Mouse (Mus musculus) regulatory T cell (primary cell): ENCODE results near the gene Araf.

ENCODE experiments used
- in situ Hi-C: fragments of 300-600 bp; cut with MboI, MseI; formaldehyde crosslinking; loops from one replicate; pipeline ENCODE4 v1.15.1; 2025; ENCODE audit warnings: high pct_unique_total_duplicates

Araf gene

DNA sequence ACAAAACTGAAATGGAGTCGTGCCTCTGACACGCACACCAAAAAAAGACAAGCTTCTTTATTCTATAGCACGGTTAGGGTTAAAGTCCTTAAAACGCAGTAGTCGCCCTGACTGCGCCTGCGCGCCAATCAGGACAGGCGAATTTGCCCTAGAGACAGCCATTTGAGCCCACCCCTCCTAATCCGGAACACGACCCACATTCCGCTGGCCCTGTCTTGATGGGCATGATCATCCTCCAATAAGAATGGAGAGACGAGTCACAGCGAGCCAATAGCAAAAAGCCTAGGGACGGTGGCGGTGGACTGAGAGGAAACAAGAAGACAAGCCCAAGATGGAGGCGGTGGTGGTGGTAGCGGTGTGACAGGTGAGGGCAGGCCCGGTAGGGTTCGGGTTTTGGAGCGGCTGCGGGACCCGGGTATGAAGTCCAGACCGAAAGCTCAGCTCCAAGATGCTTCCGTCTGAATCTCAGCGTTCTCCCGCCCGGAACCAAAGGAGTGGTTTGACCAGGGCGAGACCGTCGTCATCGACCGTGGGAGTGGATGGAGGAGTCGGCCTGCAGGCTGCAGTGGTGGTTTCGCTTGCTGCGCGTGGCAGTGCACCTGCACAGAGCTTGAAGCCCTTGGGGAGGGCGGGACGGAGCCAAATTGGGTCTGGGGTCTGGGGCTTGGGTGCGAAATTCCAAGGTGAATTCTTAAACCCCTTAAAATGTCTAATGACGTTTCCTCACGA lies 50.8 kb downstream of the Araf start:
- in situ Hi-C loops, result no loop called here

DNA sequence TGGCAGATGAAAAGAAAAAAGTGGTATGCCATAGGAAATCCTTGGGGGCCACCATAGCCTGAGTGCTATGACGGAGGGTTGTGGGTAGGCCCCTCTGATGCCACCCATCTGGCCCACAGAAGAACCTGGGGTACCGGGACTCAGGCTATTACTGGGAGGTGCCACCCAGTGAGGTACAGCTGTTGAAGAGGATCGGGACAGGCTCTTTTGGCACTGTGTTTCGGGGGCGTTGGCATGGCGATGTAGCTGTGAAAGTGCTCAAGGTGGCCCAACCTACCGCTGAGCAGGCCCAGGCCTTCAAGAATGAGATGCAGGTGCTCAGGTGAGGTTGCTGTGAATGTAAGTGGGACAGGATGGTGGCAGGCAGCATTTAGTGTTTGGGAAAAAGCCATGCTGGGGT lies 56.2 kb downstream of the Araf start:
- in situ Hi-C loops, result no loop called here

DNA sequence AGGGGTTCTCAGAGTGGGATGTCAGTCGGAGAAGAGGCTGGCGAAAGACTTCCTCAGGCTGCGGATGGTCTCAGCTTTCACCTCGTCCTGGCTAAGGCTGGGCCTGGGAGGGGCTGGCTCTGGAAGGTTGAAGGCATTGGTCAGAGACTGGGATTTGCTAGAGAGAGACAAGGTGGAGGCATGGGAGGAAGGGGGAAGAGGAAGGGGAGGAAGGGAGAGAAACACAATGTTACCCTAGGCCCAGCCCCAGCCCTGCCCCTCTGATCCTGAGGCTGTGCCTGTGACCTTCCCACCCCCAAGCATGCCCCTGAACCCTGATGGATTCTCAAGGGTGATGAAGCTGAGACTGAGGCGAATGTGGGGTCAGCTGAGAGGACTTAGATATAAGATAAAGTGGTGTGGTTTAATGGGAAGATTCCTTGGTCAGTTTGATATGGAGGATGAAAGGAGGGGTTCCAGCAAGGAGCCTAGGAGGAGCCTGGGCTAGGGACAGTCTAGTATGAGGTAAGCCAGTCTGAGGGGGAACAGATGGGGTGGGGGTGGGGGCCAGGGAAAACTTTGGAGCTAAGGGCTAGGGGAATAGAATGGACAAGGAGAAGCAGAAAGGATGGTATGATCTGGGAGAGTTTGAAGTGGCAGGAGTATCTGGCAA lies 64.0 kb downstream of the Araf start:
- in situ Hi-C loops, result no loop called here

DNA sequence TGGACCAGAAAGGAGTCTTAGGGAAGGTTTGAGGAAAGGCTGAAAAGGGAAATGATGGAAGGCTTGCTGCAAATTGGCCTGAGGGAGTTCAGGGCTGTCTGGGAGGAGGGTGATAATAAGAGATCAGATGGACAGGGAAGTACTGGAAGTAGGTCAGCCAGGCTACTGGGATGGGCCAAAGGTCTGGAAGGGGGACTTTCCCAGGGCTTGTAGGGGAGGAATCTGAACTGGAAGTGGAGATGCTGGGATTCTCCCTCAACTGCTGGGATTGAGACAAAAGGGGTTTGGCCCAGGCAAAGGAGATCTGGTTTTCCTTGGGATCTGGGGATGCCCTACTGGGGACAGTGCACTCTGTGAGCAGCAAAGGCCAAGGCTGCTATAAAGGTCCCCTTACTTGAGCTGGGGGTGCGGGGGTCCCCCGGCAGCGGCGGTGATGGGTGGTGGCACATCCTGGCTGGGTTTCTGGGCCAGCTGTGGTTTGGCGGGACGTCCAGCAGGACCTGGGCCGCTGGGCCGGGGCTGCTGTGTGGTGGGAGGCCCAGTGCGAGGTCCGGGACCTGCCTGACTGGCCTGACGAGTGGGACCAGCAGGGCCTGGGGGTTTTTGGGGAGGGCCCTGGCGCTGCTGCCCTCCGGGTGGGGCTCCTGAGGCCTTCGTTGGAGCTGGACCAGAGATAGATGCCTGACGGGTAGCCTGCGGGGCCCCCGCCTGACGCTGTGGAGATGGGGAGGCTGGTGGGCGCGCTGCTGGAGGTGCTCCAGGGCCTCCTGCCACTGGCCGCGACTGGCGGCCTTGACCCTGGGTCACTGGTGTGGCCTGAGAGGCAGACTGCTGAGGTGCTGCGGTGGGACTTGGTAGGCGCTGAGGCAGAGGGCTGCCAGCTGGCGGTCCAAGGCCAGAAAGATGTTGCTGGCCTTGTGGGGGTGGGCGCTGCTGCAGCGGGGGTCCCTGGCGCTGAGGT lies 64.8 kb downstream of the Araf start:
- in situ Hi-C loops, result no loop called here

DNA sequence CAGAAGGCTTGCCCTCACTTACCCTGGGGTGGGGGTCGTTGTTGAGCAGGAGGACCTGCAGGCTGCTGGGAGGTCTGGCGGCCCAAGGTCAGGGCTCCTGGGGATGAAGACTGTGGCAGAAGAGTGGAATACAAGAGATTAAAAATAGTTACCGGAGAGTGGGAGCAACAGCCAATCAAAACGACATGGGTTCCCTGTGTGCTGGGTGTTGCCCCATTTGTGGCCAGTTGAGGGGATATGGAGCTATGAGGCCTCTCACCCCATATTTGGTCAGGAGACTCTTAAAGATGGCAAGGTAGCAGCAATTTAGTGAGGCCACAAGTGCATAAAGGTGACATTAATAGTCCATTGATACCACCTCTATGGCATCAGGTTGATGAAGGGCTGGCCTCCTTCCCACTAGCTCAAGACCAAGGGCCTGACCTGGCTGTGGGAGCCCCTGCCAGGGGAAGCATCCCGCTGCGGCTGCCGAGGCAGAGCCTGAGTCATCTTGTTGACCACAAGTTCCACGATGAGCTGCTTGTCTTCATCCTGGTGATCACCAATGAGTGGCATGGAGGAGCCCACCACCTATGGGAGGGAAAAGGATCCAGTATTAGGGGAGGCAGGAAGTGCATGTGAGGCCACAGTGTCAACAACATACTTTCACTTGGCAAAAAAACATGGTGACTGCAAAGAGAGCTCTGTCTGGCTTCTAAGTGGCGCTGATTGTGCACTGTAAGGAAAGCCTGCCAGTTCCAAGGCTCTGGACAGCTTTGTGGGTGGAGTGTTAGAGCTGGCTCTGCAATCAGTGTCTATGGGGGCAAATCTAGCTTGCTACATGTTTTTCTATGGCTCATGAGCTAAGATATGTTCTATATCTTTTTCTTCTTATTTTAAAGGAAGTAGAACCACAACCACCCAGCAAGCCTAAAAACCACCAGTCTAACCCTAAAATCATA lies 65.8 kb downstream of the Araf start:
- in situ Hi-C loops, result no loop called here

DNA sequence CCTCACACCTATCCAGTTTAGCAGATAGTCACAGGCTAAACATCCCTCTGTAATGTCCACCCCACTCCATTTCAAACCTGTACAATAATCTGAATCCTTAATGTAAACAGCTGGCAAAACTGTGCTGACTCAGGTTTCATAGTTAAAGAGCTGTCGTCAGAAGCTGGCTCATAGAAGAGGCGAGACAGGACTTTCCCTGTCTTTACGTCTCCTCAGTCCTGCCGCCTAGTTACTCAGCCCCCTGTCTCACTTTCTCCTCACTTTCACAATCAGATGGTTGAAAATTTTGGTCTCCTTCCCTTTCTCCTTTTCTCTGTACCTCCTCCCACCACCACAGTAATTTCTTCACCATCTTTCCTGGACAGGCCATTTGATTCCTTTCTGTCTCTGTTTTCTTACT lies 70.5 kb downstream of the Araf start:
- in situ Hi-C loops, result no loop called here

DNA sequence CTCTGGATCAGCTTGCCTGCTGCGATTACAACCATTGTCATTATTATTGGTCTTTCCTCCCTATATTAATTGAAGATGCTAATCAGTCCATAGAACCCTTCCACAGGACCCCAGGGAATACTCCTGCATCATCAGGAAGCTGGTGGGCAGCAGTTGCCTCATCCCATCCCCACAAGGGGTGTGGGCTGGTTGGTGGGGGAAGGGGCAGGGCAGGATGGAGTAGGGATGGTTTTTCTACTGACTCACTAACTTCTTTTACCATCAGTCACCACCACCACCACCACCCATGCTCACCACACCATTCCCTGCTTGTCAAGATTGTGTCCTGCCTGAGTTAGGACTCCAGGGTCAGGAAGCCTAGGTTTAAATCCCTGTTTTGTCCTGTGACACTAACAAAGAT lies 71.6 kb downstream of the Araf start:
- in situ Hi-C loops, result no loop called here

DNA sequence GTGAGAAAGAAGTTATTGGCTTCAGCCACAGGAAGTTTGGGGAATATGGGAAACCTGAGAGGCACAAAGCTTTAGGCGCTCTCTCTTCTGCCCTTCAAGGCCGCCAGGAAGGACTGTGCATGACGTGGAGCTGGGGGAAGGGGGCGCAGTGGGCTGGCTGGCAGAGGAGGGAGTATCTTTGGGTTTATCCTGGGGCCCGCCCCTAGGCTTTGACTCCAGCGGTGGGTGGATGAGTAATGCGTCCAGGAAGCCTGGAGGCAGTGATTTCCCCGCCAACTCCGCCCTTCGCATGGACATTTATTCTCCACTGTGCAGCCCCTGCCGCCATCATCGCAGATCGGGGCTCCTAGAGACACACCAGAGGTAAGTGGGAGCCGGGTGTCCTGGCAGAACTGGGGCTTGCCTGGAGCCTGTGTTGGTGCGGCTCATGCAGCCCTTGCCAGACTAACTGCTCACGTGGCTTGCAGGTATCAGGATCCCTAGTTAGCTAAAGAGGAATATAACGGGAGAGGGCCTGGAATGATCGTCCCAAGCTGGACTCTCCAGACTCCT lies 72.4 kb downstream of the Araf start, which contains the start of gene Timp1:
TSS of gene Timp1 (plus strand) at position 205 of the 552 bp plus-strand sequence.
- in situ Hi-C loops, result no loop called here

DNA sequence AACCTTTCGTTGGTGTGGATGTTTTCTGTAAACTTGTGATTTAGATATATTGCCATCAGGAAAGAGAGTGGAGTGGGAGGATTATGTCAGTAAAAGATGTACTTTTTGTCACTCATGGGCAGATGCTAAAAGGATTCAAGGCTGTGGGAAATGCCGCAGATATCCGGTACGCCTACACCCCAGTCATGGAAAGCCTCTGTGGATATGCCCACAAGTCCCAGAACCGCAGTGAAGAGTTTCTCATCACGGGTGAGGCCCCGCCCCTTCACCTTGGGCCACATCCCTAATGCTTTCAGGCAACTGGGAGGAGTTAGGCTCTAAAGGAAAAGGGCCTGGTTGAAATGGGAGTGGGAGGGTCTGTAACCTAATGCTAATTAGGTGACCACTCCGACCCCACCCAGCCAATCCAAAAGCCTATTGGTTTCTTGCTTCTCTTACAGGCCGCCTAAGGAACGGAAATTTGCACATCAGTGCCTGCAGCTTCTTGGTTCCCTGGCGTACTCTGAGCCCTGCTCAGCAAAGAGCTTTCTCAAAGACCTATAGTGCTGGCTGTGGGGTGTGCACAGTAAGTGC lies 75.4 kb downstream of the Araf start:
- in situ Hi-C loops, result no loop called here

DNA sequence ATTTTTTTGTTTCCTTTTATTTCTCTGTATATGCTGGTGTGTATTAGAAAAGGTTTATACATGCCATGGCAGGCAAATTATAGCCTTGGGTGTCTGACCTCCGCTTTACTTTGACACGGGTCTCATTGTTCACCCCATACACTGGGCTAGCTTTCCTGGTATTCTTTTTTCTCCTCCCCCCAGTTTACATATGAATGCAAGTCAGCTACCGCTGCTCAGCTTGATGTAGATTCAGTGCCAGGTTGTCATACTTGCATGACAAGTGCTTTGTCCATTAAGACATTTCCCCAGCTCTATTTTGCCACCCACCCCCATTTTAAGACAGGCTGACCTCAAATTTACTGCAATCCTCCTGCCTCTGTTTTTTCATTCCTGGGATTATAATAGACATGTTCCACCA lies 77.6 kb downstream of the Araf start:
- in situ Hi-C loops, result no loop called here

DNA sequence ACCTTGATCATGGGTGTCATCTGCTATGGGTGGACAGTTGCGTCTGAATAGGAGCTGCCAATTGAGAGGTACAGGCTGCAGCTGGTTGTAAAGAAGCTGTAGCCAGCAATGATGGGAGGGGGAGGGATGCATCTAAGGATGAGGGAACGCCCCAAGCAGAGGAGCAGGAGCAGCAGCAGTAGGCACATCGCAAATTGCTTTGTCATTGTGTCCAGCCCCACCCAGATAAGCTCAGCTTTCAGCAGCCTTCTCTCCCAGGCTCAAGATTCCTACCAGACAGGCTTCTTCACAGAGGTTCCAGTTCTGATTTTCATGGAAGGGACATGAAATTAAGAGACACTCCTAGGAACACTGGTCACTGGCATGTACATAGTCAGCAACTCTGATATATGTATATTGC lies 112.5 kb downstream of the Araf start:
- in situ Hi-C loops, result no loop called here
